Mouse (Mus musculus) kidney, embryonic 14.5 days (tissue): ENCODE measurements around the gene Dchs1. TPM values are rescaled to one million over a fixed set of nuclear protein-coding genes. Genes with fewer than 3 reads are reported as not detected.
"Not testable (repeated sequence)": the region's sequence is repeated elsewhere in the genome, so short reads cannot be mapped to it uniquely, and the experiment has no call there.

Experiments
- ATAC-seq: fragments of 200-750 bp; cut with Nextera tagmentation; 2 replicates; pipeline ENCODE4 v1.8.0; 2017; ENCODE audit warnings: moderate number of reproducible peaks, mild to moderate bottlenecking, moderate TSS enrichment, moderate library complexity; ENCODE audit not compliant: low FRiP score, low TSS enrichment
- H3K27ac ChIP-seq: fragments of 300-500 bp; sonication (generic); 2 replicates; pipeline ENCODE4 v1.5.1; 2014; ENCODE audit warnings: low read depth, mild to moderate bottlenecking, low read length, moderate library complexity, mixed read lengths
- H3K27me3 ChIP-seq: fragments of 300-500 bp; sonication (generic); 2 replicates; pipeline ENCODE4 v1.6.1; 2014; ENCODE audit warnings: mild to moderate bottlenecking, low read length; ENCODE audit not compliant: control insufficient read depth, insufficient read depth
- H3K36me3 ChIP-seq: fragments of 300-500 bp; sonication (generic); 2 replicates; pipeline ENCODE4 v1.6.1; 2014; ENCODE audit warnings: low read length, mixed read lengths; ENCODE audit not compliant: control insufficient read depth, insufficient read depth
- H3K4me1 ChIP-seq: fragments of 300-500 bp; sonication (generic); 2 replicates; pipeline ENCODE4 v1.6.1; 2014; ENCODE audit warnings: low read length, mixed read lengths; ENCODE audit not compliant: control insufficient read depth, insufficient read depth
- H3K4me2 ChIP-seq: fragments of 300-500 bp; sonication (generic); replicated peaks from 2 replicates; pipeline ENCODE4 v1.6.1; 2014; ENCODE audit warnings: low read depth, mild to moderate bottlenecking, low read length
- H3K4me3 ChIP-seq: fragments of 300-500 bp; sonication (generic); 2 replicates; pipeline ENCODE4 v1.5.1; 2014; ENCODE audit warnings: mild to moderate bottlenecking, low read length
- H3K9ac ChIP-seq: fragments of 300-500 bp; sonication (generic); 2 replicates; pipeline ENCODE4 v1.6.1; 2014; ENCODE audit warnings: low read depth, mild to moderate bottlenecking, low read length, moderate library complexity
- H3K9me3 ChIP-seq: fragments of 300-500 bp; sonication (generic); 2 replicates; pipeline ENCODE4 v1.6.1; 2016; ENCODE audit warnings: low read length; ENCODE audit not compliant: control insufficient read depth
- WGBS: fragments of 180-500 bp; shearing (Covaris S2); extraction: QIAGEN DNeasy Blood & Tissue Kit; methylation state at CpG from one replicate; pipeline ENCODE4 v1.1.7; 2014; 5-methylcytosine and 5-hydroxymethylcytosine counted together
- polyA plus RNA-seq: library from polyadenylated mRNA; unstranded; fragments of >200 nt; fragmentation: Nextera tagmentation; extraction: Ambion mirVana; gene quantifications from 2 replicates; pipeline ENCODE4 v1.2.1, GENCODE M21; 2014

Dchs1 gene
- polyA plus RNA-seq, 1 experiment from 2014 or later, result 19.0 TPM

DNA sequence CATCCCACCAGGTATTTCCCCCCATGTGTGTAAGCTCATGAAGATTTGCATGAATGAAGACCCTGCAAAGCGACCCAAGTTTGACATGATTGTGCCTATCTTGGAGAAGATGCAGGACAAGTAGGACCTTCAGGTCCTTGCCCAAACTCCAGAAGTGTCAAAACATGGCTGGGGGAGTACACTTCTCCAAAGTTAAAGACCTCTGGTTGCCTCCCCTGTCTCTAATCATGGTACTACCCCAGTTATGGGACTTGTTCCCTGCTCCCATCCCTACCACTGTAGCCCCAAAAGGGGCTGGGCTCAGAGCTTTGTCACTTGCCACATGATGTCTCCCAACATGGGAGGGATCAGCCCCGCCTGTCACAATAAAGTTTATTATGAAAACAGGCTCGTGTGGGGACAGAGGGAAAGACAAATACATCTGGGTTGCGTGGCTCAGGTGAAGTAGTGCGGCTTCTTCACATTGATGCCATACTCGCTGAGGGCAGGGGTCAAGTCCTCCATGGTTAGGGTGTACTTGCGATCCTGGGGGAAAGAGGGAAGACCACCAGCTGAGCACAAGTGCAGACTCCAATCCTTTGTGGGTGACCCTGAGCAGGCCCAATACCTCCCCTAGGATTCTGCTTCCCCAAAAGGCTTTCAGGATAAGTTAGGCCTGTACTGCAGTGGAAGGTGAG lies 44.8 kb downstream of the Dchs1 start:
- Histone ChIP-seq H3K4me2 (peak overlapping the region; percentile 76; the same call in 1 of the 2 replicates), H3K4me1 (peaks cover 19% of the 10 kb centered on the region), H3K4me3 (peak overlapping the region; percentile 91; the same call in 1 of the 2 replicates), H3K36me3 (peaks cover 48% of the 10 kb centered on the region)
- ATAC-seq, H3K9me3 ChIP-seq, H3K27me3 ChIP-seq, H3K27ac ChIP-seq, H3K9ac ChIP-seq: not testable (repeated sequence)
- WGBS, result 80% methylated on average over 7 of the region's 7 CpGs

DNA sequence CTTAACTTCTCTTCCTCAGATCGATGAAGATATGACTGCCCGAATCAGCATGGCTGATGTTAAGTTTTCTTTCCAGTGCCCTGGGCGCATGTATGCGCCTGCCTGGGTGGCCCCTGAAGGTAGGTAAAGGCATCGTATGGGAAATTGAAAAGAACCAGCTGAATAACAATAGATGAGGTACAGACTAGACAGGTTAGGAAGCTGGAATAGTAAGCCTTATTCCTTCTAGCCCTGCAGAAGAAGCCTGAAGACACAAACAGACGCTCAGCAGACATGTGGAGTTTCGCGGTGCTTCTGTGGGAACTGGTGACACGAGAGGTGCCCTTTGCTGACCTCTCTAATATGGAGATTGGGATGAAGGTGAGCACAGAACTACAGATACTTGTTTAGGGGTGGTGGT lies 45.5 kb downstream of the Dchs1 start:
- Histone ChIP-seq H3K9me3 (no peaks in the 10 kb centered on the region), H3K27me3 (no peaks in the 10 kb centered on the region), H3K36me3 (peaks cover 44% of the 10 kb centered on the region), H3K4me2 (no peak overlapping the region), H3K9ac (no peak overlapping the region), H3K4me3 (no peak overlapping the region), H3K4me1 (peaks cover 22% of the 10 kb centered on the region), H3K27ac (no peak overlapping the region)
- 95% methylated on average over 9 of the region's 9 CpGs for WGBS
- no peak for ATAC-seq

DNA sequence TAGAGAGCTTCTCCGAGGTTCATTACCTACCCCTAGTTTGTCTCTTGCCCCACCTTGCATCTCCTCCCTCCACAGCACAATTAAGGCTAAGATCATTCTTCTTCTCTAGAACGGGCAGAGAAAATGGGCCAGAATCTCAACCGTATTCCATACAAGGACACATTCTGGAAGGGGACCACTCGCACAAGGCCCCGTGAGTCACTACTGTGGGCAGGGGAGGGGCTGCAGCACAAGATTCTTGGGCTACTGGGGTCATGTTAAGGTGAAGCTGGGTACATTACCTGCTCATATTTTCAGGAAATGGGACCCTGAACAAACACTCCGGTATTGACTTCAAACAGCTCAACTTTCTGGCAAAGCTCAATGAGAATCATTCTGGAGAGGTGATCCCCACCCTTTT lies 46.6 kb downstream of the Dchs1 start:
- Histone ChIP-seq H3K4me2 (no peak overlapping the region), H3K4me1 (peaks cover 22% of the 10 kb centered on the region), H3K9ac (no peak overlapping the region), H3K27me3 (no peaks in the 10 kb centered on the region), H3K4me3 (no peak overlapping the region), H3K27ac (no peak overlapping the region), H3K36me3 (peaks cover 37% of the 10 kb centered on the region), H3K9me3 (no peaks in the 10 kb centered on the region)
- 87% methylated on average over 6 of the region's 6 CpGs for WGBS
- no peak for ATAC-seq

DNA sequence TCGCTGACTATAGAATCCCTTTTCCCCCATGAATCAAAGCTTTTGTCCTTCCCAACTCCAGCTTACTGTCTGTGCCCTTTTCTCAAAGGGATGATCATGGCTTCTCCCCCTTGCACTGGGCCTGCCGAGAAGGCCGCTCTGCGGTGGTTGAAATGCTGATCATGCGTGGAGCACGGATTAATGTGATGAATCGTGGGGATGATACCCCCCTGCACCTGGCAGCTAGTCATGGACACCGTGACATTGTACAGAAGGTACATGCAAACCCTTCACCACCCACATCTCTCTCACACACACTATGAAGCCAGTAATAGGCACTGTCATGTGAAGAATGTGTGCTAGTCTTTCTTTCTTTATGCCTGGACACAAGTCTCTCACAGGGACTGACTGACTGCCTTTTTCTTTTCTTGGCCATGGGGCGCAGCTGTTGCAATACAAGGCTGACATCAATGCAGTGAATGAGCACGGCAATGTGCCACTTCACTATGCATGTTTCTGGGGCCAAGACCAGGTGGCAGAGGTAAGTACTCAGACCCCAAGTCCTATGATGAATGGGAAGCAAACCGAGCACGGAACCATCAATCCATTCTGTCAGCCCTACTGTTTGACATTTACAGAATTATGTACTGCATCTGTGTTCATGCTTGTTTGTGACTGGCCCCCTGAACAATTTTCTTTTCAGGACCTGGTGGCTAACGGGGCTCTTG lies 47.2 kb downstream of the Dchs1 start:
- Histone ChIP-seq H3K27ac (peak overlapping the region; percentile 93; the same call in 1 of the 2 replicates), H3K4me3 (no peak overlapping the region), H3K4me2 (no peak overlapping the region), H3K9me3 (no peaks in the 10 kb centered on the region), H3K36me3 (peaks cover 37% of the 10 kb centered on the region), H3K4me1 (peaks cover 22% of the 10 kb centered on the region), H3K27me3 (no peaks in the 10 kb centered on the region), H3K9ac (no peak overlapping the region)
- ATAC-seq, result no peak
- WGBS, result 90% methylated on average over 13 of the region's 13 CpGs

DNA sequence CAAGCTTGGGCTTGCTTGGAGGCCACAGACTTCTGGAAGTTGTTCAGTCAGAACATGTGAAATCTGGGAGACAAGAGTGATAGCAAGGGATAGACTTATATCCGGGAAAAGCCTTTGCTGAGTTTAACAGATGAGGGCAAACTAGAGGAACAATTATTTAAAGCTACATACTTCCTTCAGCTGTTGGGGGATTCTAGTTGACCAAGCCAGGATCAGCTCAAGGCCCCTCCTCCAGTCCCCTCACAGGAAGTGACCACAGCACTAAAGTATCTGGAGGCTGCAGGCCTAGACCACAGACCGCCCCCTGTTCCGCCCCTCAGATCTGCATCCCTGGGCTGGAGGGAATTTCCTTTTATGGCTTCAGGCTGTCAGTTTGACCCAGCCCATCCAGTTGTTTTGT lies 48.5 kb downstream of the Dchs1 start:
- Histone ChIP-seq H3K36me3 (peaks cover 45% of the 10 kb centered on the region), H3K4me3 (peak overlapping the region; percentile 90; the same call in 1 of the 2 replicates), H3K9me3 (no peaks in the 10 kb centered on the region), H3K4me2 (peak overlapping the region; percentile 50), H3K4me1 (peaks cover 27% of the 10 kb centered on the region), H3K9ac (peak overlapping the region; percentile 44; the same call in 1 of the 2 replicates), H3K27ac (peak overlapping the region; percentile 93), H3K27me3 (no peaks in the 10 kb centered on the region)
- WGBS, result 18% methylated on average over 3 of the region's 3 CpGs
- ATAC-seq, result peak; percentile 75

DNA sequence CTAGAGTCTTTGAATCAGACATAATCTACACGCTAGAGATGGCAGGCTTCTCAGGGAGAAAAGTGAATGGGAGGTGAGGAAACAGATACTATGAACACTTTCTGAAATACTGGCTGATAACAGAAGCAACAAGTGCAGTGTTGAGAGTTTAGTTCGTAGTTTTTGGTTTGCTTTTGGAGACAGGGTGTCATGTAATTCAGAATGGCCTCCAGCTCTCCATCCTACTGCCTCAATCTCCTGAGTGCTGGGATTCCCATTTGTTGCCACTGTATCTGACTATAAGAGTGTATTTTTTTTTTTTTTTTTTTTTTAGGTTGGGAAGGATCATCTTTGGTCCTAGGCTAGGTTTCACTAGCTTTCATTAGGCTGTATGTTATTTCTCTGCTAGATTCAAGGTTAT lies 49.2 kb downstream of the Dchs1 start:
- Histone ChIP-seq H3K27me3 (no peaks in the 10 kb centered on the region), H3K9ac (peak overlapping the region; percentile 44; the same call in 1 of the 2 replicates), H3K27ac (peak overlapping the region; percentile 93), H3K36me3 (peaks cover 52% of the 10 kb centered on the region), H3K4me2 (peak overlapping the region; percentile 50), H3K4me3 (peak overlapping the region; percentile 90), H3K9me3 (no peaks in the 10 kb centered on the region), H3K4me1 (peaks cover 24% of the 10 kb centered on the region)
- 76% methylated on average over 2 of the region's 2 CpGs for WGBS
- ATAC-seq, result no peak

DNA sequence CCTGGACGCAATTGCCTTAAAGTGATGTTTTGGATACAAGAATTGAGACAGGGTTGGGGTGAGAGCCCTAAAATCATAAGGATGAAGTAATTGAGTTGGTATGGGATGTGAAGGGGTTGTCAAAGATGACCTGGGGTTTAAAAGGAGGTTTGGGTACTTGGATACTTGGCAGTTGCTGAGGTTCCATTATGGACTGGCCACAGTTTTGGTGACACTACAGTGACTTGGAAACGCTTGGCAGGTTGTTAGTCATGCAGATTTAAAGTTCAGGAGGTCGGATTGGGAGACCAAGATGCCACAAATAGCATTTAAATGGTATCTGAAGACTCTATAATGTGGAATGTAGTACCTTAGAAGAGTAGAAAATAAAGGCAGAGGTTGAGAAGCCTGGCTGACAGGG lies 49.8 kb downstream of the Dchs1 start:
- Histone ChIP-seq H3K27ac (no peak overlapping the region; the same call in 1 of the 2 replicates), H3K36me3 (peaks cover 53% of the 10 kb centered on the region)
- 21% methylated on average over 3 of the region's 3 CpGs for WGBS

DNA sequence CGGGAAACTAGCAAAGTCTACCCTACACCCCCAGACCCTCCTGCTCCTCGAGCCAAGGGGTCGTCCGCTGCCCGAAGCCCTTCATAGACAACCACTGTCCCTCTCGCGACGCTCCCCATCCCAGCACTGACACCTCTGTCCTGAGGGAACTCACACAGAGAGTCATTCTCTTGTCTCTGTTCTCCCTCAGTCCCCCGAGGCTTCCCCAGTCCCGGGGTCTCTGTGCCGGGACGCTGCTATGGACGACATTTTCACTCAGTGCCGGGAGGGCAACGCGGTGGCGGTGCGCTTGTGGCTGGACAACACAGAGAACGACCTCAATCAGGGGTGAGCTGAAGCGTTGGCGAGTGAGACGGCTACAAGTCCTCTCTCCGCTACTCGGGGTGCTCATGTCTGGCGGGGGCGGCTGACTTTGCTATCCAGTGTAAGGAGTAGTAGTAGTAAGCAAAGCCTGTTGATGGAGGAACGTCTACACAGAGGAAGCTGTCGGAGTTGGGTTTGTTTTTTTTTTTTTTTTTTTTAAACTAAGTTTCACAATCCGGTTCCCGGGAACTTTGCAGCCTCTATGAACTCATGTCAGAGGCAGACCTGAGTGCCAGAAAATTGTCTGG lies 50.4 kb downstream of the Dchs1 start, which contains the start of gene Rrp8:
Gene Rrp8, minus strand, starts transcription at position 475 of the 611 bp plus-strand sequence.
- Histone ChIP-seq H3K4me2 (peak within 1 kb of the TSS; percentile 50), H3K4me3 (peak within 1 kb of the TSS; percentile 90), H3K27ac (peak within 1 kb of the TSS; percentile 83), H3K9ac (peak within 1 kb of the TSS; percentile 90), H3K36me3 (peaks cover 53% of the 10 kb centered on the region), H3K4me1 (peaks cover 22% of the 10 kb centered on the region), H3K27me3 (no peaks in the 10 kb centered on the region), H3K9me3 (no peaks in the 10 kb centered on the region)
- ATAC-seq, result 0 out of 2 replicates have a peak, but pooled peaks have one; percentile 1
- WGBS, result 0% methylated on average over 30 of the region's 30 CpGs

More for the DNA sequence above, 49.8 kb downstream of the Dchs1 start:
- peak overlapping the region; percentile 90 for H3K9ac ChIP-seq
- H3K4me3 ChIP-seq, result peak overlapping the region; percentile 90
- H3K9me3 ChIP-seq, result no peaks in the 10 kb centered on the region
- H3K4me2 ChIP-seq, result peak overlapping the region; percentile 50
- no peaks in the 10 kb centered on the region for H3K27me3 ChIP-seq
- no peak for ATAC-seq
- H3K4me1 ChIP-seq, result peaks cover 22% of the 10 kb centered on the region
